12 mouse cellular contexts compared by ENCODE assay signal in the genomic region with DNA sequence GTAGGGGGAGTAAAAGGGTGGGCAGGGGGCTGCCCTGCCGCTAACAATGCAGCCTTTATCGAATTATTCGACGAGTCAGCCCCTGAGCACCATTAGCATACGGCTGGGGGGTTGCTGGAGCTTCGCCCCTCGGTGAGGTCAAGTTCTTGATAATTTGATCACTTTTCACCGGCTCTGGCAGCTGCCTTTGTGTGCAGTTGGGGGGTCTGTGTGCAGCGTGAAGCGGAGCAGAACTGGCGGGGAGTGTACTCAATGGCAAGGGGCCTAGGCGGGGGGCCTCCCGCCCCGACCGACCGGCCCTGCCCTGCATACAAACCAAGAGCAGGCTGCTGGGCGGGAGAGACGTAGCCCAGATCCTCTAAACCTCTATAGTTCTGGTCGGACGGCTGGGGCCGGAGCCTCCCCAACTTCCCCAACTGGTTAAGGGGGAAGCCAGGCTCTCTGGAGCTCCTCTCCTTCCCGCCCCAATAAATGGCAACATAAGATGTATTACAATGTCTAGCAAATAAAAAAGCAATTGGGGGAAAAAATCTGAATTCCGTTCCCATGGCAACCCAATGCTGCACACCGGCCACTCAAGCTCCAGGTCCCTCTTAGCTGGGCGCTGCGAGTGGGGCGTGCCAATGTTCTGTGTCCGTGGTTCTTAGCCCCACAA. TPM values are rescaled to one million over a fixed set of nuclear protein-coding genes. Genes with fewer than 3 reads are reported as not detected.
DNase-seq lines count a peak whose midpoint lies in the region; ATAC-seq and TF ChIP-seq lines count a peak whose summit lies in the region.
"Had no signal": no experiment of that assay in that cellular context is flagged by ENCODE, and none has a peak within 500 bp of the region (broad histone marks: within the 10 kb centered on the region; RNA-seq: fewer than 3 reads in every experiment).

No protein-coding gene starts in this region.

- DNase-seq in layer of hippocampus, adult 2 months (ENCODE audit: low spot score in 2 of 2), result no peak
- DNase-seq in layer of hippocampus, postnatal 36 days, result no peak
- DNase-seq in embryo, embryonic 10 days (ENCODE audit: low spot score), result peak; percentile 81
- peak; percentile 81 for DNase-seq in hindbrain, embryonic 11.5 days (ENCODE audit: low spot score)
- peak; percentile 80 for DNase-seq in midbrain, postnatal 0 days (ENCODE audit: low spot score)
- DNase-seq in spleen, adult 12 weeks (ENCODE audit: low spot score), result no peak
- no peak for DNase-seq in T-cell, adult 2 months (ENCODE audit: low spot score)
- no peak for DNase-seq in adrenal gland, adult 18-20 months (ENCODE audit: low spot score in 2 of 2)
- DNase-seq: heart, adult 18-20 months; kidney, postnatal 4 days; lung, postnatal 10 days; thymus, postnatal 36 days had no signal

- H3K9me3 ChIP-seq in hindbrain, embryonic 11.5 days (ENCODE audit: control insufficient read depth, low read length), result no peaks in the 10 kb centered on the region
- no peaks in the 10 kb centered on the region for H3K9me3 ChIP-seq in midbrain, postnatal 0 days (ENCODE audit: low read length)

- H3K4me3 ChIP-seq in layer of hippocampus, adult 2 months, result peak overlapping the region; percentile 85
- peak overlapping the region; percentile 90 for H3K4me3 ChIP-seq in hindbrain, embryonic 11.5 days (ENCODE audit: low read depth, low read length)
- peak overlapping the region; percentile 78 for H3K4me3 ChIP-seq in midbrain, postnatal 0 days (ENCODE audit: low read depth, low read length)

- peaks cover 10% of the 10 kb centered on the region for H3K4me1 ChIP-seq in hindbrain, embryonic 11.5 days (replicated peaks; ENCODE audit: control insufficient read depth, insufficient read depth, low read length)
- H3K4me1 ChIP-seq in midbrain, postnatal 0 days (ENCODE audit: insufficient read depth, low read length), result peaks cover 11% of the 10 kb centered on the region; the same call in 1 of the 2 replicates

- TF ChIP-seq CTCF in layer of hippocampus, adult 2 months (conservative IDR thresholded peaks at IDR 0.05), result no peak
- TF ChIP-seq CTCF in midbrain, postnatal 0 days (IDR thresholded peaks at IDR 0.05), result no peak

- H3K4me2 ChIP-seq in hindbrain, embryonic 11.5 days (replicated peaks; ENCODE audit: low read depth, low read length), result peak overlapping the region; percentile 96
- H3K4me2 ChIP-seq in midbrain, postnatal 0 days (ENCODE audit: low read depth, low read length, poor library complexity, severe bottlenecking), result peak overlapping the region; percentile 90

- 0 out of 2 replicates have a peak, but pooled peaks cover 9% of the 10 kb centered on the region for H3K36me3 ChIP-seq in hindbrain, embryonic 11.5 days (ENCODE audit: control insufficient read depth, insufficient read depth, low read length)
- no peaks in the 10 kb centered on the region for H3K36me3 ChIP-seq in midbrain, postnatal 0 days (ENCODE audit: insufficient read depth, low read length)

- peak overlapping the region; percentile 99 for H3K9ac ChIP-seq in hindbrain, embryonic 11.5 days (ENCODE audit: low read depth, low read length)
- peak overlapping the region; percentile 96 for H3K9ac ChIP-seq in midbrain, postnatal 0 days (replicated peaks; ENCODE audit: low read length, poor library complexity, severe bottlenecking)

- peak; percentile 82 for ATAC-seq in hindbrain, embryonic 11.5 days (ENCODE audit: low FRiP score)
- ATAC-seq in midbrain, postnatal 0 days (ENCODE audit: low FRiP score), result peak; percentile 39; the same call in 1 of the 2 replicates

- H3K27ac ChIP-seq in layer of hippocampus, adult 2 months, result peak overlapping the region; percentile 97
- H3K27ac ChIP-seq in hindbrain, embryonic 11.5 days (ENCODE audit: low read depth, low read length), result peak overlapping the region; percentile 93
- peak overlapping the region; percentile 85 for H3K27ac ChIP-seq in midbrain, postnatal 0 days (ENCODE audit: low read depth, low read length)

- H3K27me3 ChIP-seq in hindbrain, embryonic 11.5 days (ENCODE audit: control insufficient read depth, insufficient read depth, low read length), result peaks cover 48% of the 10 kb centered on the region
- peaks cover 21% of the 10 kb centered on the region; the same call in 1 of the 2 replicates for H3K27me3 ChIP-seq in midbrain, postnatal 0 days (ENCODE audit: insufficient read depth, low read length)

- WGBS in hindbrain, embryonic 11.5 days, result under 1% methylated on average over 28 of the region's 28 CpGs
- WGBS in midbrain, postnatal 0 days, result 1% methylated on average over 28 of the region's 28 CpGs

RNA-seq across cellular contexts. Expression of gene Polg, which starts 39.8 kb away (rescaled TPM):
- total RNA-seq in layer of hippocampus, adult 2 months (2021), result 100 to 1,000 TPM in 1 of 2 experiments, 10 to 100 TPM in 1; 76.5 to 101 TPM
- total RNA-seq in layer of hippocampus, postnatal 36 days (2021), result 10 to 100 TPM; 87.0 to 90.7 TPM
- polyA plus RNA-seq in hindbrain, embryonic 11.5 days (2014; fragmentation: Nextera tagmentation; extraction: Ambion mirVana), result 22.5 and 26.3 TPM in 2 replicates
- total RNA-seq in midbrain, postnatal 0 days (2014; rRNA removed), result 46.5 and 49.4 TPM in 2 replicates
- polyA plus RNA-seq in midbrain, postnatal 0 days (2015; fragmentation: Nextera tagmentation; extraction: Ambion mirVana), result 16.9 and 18.6 TPM in 2 replicates
- total RNA-seq in adrenal gland, adult 18-20 months (2021), result 10 to 100 TPM; 63.5 to 79.3 TPM

Comparison
In these comparisons a context has a peak if more than half of its experiments do, and no peak if none do; other contexts are left out.
1. DNase-seq: peak in embryo, embryonic 10 days (single experiment), hindbrain, embryonic 11.5 days (single experiment) and midbrain, postnatal 0 days (single experiment); none in layer of hippocampus, adult 2 months (0 of 2), layer of hippocampus, postnatal 36 days (0 of 2), spleen, adult 12 weeks (single experiment), T-cell, adult 2 months (single experiment) and adrenal gland, adult 18-20 months (0 of 2).
2. Peak in every context shown above with its lines, with median percentiles within 50 percentile points of each other: H3K27ac ChIP-seq and H3K4me3 ChIP-seq.